10 mouse cellular contexts compared by ENCODE assay signal in the genomic region with DNA sequence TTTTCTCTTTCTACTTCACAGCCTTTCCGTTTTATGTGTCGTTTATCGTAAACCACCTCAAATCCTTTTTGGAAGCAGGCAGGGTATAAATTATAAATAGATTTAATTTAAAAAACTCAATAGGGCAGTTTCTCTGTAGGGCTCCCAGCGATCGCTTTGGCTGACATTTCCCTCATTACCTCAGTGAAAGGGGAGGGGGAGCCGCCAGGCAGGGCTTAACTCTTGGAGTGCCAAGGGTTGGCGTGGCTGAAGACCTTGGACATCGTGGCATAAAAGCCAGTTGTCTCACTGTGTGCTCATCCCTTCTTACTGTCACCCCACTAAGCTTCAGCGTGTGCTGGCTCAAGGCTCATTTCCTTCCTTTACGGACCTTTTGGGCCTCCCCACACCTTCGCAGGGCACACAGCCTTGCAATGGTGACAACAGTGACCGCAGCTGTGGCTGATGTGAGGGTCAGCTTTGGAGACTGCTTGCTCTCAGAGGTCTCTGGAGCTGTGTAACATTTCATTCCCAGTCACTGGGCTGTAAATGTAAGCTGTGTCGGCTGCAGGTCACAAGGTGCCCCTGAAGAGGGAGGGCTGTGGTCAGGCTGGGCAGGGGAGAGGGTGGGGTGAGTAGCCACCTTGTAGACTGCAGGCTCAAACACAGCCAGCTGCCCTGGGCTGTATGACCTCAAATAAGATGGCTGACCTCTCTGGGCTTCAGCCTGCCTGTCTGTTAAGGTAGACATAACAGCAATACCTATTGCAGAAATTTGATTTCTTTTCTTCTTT.
DNase-seq lines count a peak whose midpoint lies in the region; ATAC-seq and TF ChIP-seq lines count a peak whose summit lies in the region.
"Had no signal": no experiment of that assay in that cellular context is flagged by ENCODE, and none has a peak within 500 bp of the region (broad histone marks: within the 10 kb centered on the region; RNA-seq: fewer than 3 reads in every experiment).

No protein-coding gene starts in this region.

- H3K4me1 ChIP-seq in embryonic facial prominence, embryonic 12.5 days: peaks cover 14% of the 10 kb centered on the region
- H3K4me1 ChIP-seq in intestine, embryonic 15.5 days (replicated peaks): peaks cover 11% of the 10 kb centered on the region
- H3K4me1 ChIP-seq in limb, embryonic 14.5 days (ENCODE audit: control insufficient read depth, insufficient read depth, low read length): peaks cover 28% of the 10 kb centered on the region
- H3K4me1 ChIP-seq: liver, embryonic 15.5 days had no signal

- no peak for ATAC-seq in embryonic facial prominence, embryonic 12.5 days (ENCODE audit: insufficient number of reproducible peaks, insufficient read depth, low FRiP score, low TSS enrichment)
- peak; percentile 32; the same call in 1 of the 2 replicates for ATAC-seq in intestine, embryonic 15.5 days
- ATAC-seq in limb, embryonic 14.5 days (ENCODE audit: low FRiP score, low read depth): peak; percentile 53; the same call in 1 of the 2 replicates

- H3K4me3 ChIP-seq in embryonic facial prominence, embryonic 12.5 days: no peak overlapping the region
- no peak overlapping the region for H3K4me3 ChIP-seq in intestine, embryonic 15.5 days (replicated peaks)
- H3K4me3 ChIP-seq in limb, embryonic 14.5 days (replicated peaks; ENCODE audit: low read length): no peak overlapping the region
- H3K4me3 ChIP-seq: liver, embryonic 15.5 days had no signal

- H3K9ac ChIP-seq in embryonic facial prominence, embryonic 12.5 days: no peak overlapping the region
- H3K9ac ChIP-seq in intestine, embryonic 15.5 days: no peak overlapping the region
- no peak overlapping the region for H3K9ac ChIP-seq in limb, embryonic 14.5 days (ENCODE audit: low read depth, low read length, severe bottlenecking)
- H3K9ac ChIP-seq: liver, embryonic 15.5 days had no signal

- no peak for TF ChIP-seq POLR2A in brain, embryonic 14.5 days (IDR thresholded peaks at IDR 0.05; ENCODE audit: borderline replicate concordance, extremely low read depth, insufficient read depth, insufficient read length, poor library complexity, severe bottlenecking)
- no peak for TF ChIP-seq POLR2A in limb, embryonic 14.5 days (IDR thresholded peaks at IDR 0.05; ENCODE audit: borderline replicate concordance, extremely low read depth, insufficient read depth, insufficient read length)

- H3K27ac ChIP-seq in embryonic facial prominence, embryonic 12.5 days: 0 out of 2 replicates have a peak overlapping the region, but pooled peaks have one; percentile 30
- H3K27ac ChIP-seq in intestine, embryonic 15.5 days: no peak overlapping the region
- H3K27ac ChIP-seq in limb, embryonic 14.5 days (replicated peaks; ENCODE audit: low read depth, low read length): 0 out of 2 replicates have a peak overlapping the region, but pooled peaks have one; percentile 38
- H3K27ac ChIP-seq: liver, embryonic 15.5 days had no signal

- H3K27me3 ChIP-seq in embryonic facial prominence, embryonic 12.5 days: no peaks in the 10 kb centered on the region
- H3K27me3 ChIP-seq in intestine, embryonic 15.5 days (replicated peaks): no peaks in the 10 kb centered on the region
- no peaks in the 10 kb centered on the region for H3K27me3 ChIP-seq in limb, embryonic 14.5 days (ENCODE audit: control insufficient read depth, insufficient read depth, low read length)
- H3K27me3 ChIP-seq: liver, embryonic 15.5 days had no signal

- no peaks in the 10 kb centered on the region for H3K36me3 ChIP-seq in embryonic facial prominence, embryonic 12.5 days
- no peaks in the 10 kb centered on the region for H3K36me3 ChIP-seq in intestine, embryonic 15.5 days
- H3K36me3 ChIP-seq in limb, embryonic 14.5 days (ENCODE audit: control insufficient read depth, insufficient read depth, low read length): no peaks in the 10 kb centered on the region
- H3K36me3 ChIP-seq: liver, embryonic 15.5 days had no signal

- WGBS in embryonic facial prominence, embryonic 12.5 days: 33% methylated on average over 13 of the region's 13 CpGs
- 33% methylated on average over 13 of the region's 13 CpGs for WGBS in intestine, embryonic 15.5 days
- WGBS in limb, embryonic 14.5 days: 20% methylated on average over 13 of the region's 13 CpGs

- DNase-seq in brain, embryonic 14.5 days (ENCODE audit: low read depth): peak; percentile 69
- DNase-seq in limb, embryonic 14.5 days (ENCODE audit: low spot score): peak; percentile 40
- DNase-seq in thymus, postnatal 4 days: no peak
- no peak for DNase-seq in right cerebral cortex, postnatal 14 days
- no peak for DNase-seq in cerebellum, adult 8-10 months
- DNase-seq in gastrocnemius, postnatal 25 days: no peak
- DNase-seq: cerebellum, adult 11-12 months had no signal

- no peak overlapping the region for H3K4me2 ChIP-seq in embryonic facial prominence, embryonic 12.5 days (replicated peaks)
- no peak overlapping the region for H3K4me2 ChIP-seq in intestine, embryonic 15.5 days (replicated peaks)
- peak overlapping the region; percentile 21 for H3K4me2 ChIP-seq in limb, embryonic 14.5 days (replicated peaks; ENCODE audit: low read depth, low read length, severe bottlenecking)
- H3K4me2 ChIP-seq: liver, embryonic 15.5 days had no signal

- H3K9me3 ChIP-seq in embryonic facial prominence, embryonic 12.5 days: no peaks in the 10 kb centered on the region
- H3K9me3 ChIP-seq in intestine, embryonic 15.5 days: no peaks in the 10 kb centered on the region
- H3K9me3 ChIP-seq in limb, embryonic 14.5 days (ENCODE audit: control insufficient read depth, low read length): no peaks in the 10 kb centered on the region
- H3K9me3 ChIP-seq: liver, embryonic 15.5 days had no signal

- no peak for TF ChIP-seq CTCF in brain, embryonic 14.5 days (IDR thresholded peaks at IDR 0.05; ENCODE audit: borderline replicate concordance, extremely low read depth, insufficient read depth, insufficient read length)

Comparison
In these comparisons a context has a peak if more than half of its experiments do, and no peak if none do; other contexts are left out.
1. DNase-seq: peak in brain, embryonic 14.5 days (single experiment) and limb, embryonic 14.5 days (single experiment); none in thymus, postnatal 4 days (single experiment), right cerebral cortex, postnatal 14 days (single experiment), cerebellum, adult 8-10 months (single experiment) and gastrocnemius, postnatal 25 days (single experiment).